15 mouse cellular contexts compared by ENCODE assay signal in genomic region chr10:86067911-86068310, GRCm38 (mm10). TPM values are rescaled to one million over a fixed set of nuclear protein-coding genes. Genes with fewer than 3 reads are reported as not detected.
"Had no signal": no experiment of that assay in that cellular context is flagged by ENCODE, and none has a peak within 500 bp of the region (broad histone marks: within the 10 kb centered on the region; RNA-seq: fewer than 3 reads in every experiment).

No protein-coding gene starts in this region.

- H3K4me2 ChIP-seq: limb, embryonic 12.5 days; liver, embryonic 13.5 days; neural tube, embryonic 13.5 days had no signal

- H3K27ac ChIP-seq: kidney, postnatal 0 days; left cerebral cortex, adult 2 months; limb, embryonic 12.5 days; liver, embryonic 13.5 days; neural tube, embryonic 13.5 days had no signal

- DNase-seq: liver; liver, embryonic 13.5 days; liver, postnatal 0 days; midbrain, embryonic 14.5 days; right cerebral cortex, adult 18-20 months; right cerebral cortex, postnatal 25 days; thymus, adult 2 months; thymus, postnatal 36 days had no signal

- H3K9me3 ChIP-seq: limb, embryonic 12.5 days; liver, embryonic 13.5 days; neural tube, embryonic 13.5 days had no signal

- ATAC-seq: inflammation-experienced regulatory T-cells, adult 6 months; intestine, postnatal 0 days; liver, postnatal 0 days had no signal

- H3K4me3 ChIP-seq: left cerebral cortex, adult 2 months; limb, embryonic 12.5 days; liver, embryonic 13.5 days; neural tube, embryonic 13.5 days had no signal

- H3K4me1 ChIP-seq: liver, embryonic 13.5 days had no signal

- H3K27me3 ChIP-seq: limb, embryonic 12.5 days; liver, embryonic 13.5 days; neural tube, embryonic 13.5 days had no signal

- H3K9ac ChIP-seq: limb, embryonic 12.5 days; liver, embryonic 13.5 days; liver, postnatal 0 days; neural tube, embryonic 13.5 days had no signal

- H3K36me3 ChIP-seq: limb, embryonic 12.5 days; liver, embryonic 13.5 days; neural tube, embryonic 13.5 days had no signal

RNA-seq across cellular contexts. Expression of gene Bpifc, which starts 56.2 kb away (rescaled TPM):
- polyA plus RNA-seq: inflammation-experienced regulatory T-cells, adult 6 months; intestine, postnatal 0 days; liver, embryonic 13.5 days; liver, postnatal 0 days; midbrain, embryonic 14.5 days; neural tube, embryonic 13.5 days; small intestine, adult 2 months had no signal
